Mouse (Mus musculus): ENCODE measurements at regions not wholly inside any gene's neighbourhood (a gene's known extent, or its start where the extent isn't known, plus 50 kb on each side); places are given as distances from the start of the nearest gene placed in this dataset.
A peak's percentile ranks its signal among the peaks of the same experiment; 100 is the strongest.

DNA sequence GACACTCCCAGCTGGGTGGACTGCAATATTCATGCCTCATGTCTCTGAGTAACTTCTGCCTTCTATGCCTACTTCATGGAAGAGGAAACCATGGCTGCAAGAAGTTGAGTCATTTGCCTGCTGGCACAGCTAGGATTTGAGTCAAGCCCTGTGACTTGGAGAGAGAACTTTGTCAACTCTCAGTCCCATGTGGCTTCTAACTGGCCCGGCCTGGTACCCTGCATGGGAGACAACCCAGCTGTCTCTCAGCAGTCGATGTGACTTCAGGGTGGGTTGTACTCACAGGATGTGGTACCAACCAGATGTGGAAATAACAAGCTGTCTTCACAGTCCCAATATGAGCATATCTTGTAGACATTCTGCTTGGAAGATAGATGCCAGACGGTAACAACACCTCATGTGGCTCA, 118.6 kb downstream of the 1810010D01Rik start:
- no peaks in the 10 kb centered on the region for H3K79me2 ChIP-seq (ENCODE audit: inconsistent target)
- no peaks in the 10 kb centered on the region for H3K36me3 ChIP-seq (ENCODE audit: inconsistent target)
- H3K4me3 ChIP-seq (ENCODE audit: inconsistent target), result no peak overlapping the region
- WGBS (ENCODE audit: missing documents), result 17% methylated on average over 3 of the region's 3 CpGs
- peak overlapping the region; percentile 88 for H3K27ac ChIP-seq

DNA sequence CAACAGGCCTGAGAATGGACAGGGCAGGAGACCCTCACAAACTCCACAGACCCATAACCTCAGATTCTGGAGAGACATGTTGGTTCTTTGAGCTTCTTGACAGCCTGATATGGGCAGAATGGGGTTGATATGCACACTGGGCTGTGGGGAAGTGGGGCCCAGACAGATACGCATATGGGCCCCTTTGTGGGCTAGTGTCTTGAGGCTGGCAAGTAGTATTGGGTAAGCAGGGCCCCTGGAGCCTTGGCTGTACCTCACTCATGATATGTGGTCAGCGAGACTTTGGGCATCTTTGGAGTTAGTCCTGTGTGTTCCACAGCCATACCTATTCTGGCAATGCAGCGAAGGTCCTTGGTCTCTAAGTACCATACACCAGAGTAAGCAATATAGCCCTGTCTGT, 119.3 kb downstream of the 1810010D01Rik start:
- H3K27ac ChIP-seq, result peak overlapping the region; percentile 88
- no peaks in the 10 kb centered on the region for H3K79me2 ChIP-seq (ENCODE audit: inconsistent target)
- H3K4me3 ChIP-seq (ENCODE audit: inconsistent target), result no peak overlapping the region
- WGBS (ENCODE audit: missing documents), result 69% methylated on average over 3 of the region's 3 CpGs
- no peaks in the 10 kb centered on the region for H3K36me3 ChIP-seq (ENCODE audit: inconsistent target)

DNA sequence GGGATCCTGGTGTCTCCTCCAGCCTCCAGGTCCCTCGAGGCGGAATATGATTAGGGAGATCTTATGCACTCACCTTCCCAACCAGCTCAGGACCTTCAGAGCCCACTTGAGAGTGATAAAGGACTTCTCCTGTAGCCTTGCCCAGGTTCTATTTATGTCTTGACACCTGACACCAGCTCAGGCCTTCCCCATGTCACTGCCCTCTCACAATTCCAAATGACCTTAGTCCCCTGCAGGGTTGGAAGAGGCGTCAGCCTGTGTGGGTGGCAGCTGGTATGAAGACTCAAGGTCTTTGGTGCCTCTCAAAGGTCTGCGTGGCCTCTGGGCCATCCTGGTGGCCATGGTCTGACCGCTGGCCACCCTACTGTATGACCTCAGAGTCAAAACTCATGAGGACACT, 120.1 kb downstream of the 1810010D01Rik start:
- 98% methylated on average over 5 of the region's 5 CpGs for WGBS (ENCODE audit: missing documents)
- Histone ChIP-seq H3K79me2 (ENCODE audit: inconsistent target) (no peaks in the 10 kb centered on the region), H3K36me3 (ENCODE audit: inconsistent target) (no peaks in the 10 kb centered on the region)

DNA sequence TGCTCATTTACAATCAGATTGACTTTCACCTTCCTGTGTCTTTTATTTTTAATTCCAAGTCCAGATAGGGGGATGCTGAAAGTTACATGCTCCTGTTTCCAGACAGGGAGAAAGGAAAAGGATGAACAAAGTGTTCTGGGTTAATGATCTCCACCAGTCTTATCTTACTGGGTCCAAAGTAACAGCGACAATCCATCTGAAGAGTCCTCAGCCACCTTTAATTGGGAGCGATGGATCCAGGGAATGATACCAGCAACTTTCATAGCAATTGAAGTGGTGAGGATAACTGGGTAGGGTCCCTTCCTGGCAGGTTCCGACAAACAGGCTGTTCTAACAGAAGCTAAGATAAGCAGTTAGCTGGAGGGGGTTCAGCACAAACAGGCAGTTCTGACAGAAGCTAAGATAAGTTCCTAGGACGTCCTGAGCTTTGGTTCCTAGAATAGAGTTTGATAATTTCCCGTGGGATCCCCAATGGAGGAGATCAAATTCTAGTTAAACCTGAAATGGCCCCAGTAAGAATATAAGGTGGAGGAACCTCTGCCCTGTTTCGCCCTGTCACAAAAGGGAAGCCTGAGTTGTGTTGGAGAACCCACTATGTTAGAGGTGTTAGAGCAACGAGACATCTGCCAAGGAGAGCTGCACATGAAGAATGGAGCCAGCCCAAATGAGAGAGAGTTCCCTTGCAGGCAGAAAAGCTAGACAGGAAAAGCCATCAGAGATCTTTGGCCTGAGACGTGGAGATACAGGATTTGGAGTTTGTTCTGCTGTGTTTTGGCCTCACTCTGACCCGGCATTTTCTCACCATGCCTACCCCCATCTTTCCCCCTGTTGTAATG, 124.8 kb downstream of the 1810010D01Rik start:
- Histone ChIP-seq H3K36me3 (ENCODE audit: inconsistent target) (no peaks in the 10 kb centered on the region), H3K79me2 (ENCODE audit: inconsistent target) (no peaks in the 10 kb centered on the region), H3K27ac (no peak overlapping the region), H3K4me3 (ENCODE audit: inconsistent target) (no peak overlapping the region)
- 86% methylated on average over 9 of the region's 9 CpGs for WGBS (ENCODE audit: missing documents)

More for the DNA sequence above, 120.1 kb downstream of the 1810010D01Rik start:
- H3K4me3 ChIP-seq (ENCODE audit: inconsistent target), result no peak overlapping the region
- H3K27ac ChIP-seq, result no peak overlapping the region; the same call in 1 of the 2 replicates

DNA sequence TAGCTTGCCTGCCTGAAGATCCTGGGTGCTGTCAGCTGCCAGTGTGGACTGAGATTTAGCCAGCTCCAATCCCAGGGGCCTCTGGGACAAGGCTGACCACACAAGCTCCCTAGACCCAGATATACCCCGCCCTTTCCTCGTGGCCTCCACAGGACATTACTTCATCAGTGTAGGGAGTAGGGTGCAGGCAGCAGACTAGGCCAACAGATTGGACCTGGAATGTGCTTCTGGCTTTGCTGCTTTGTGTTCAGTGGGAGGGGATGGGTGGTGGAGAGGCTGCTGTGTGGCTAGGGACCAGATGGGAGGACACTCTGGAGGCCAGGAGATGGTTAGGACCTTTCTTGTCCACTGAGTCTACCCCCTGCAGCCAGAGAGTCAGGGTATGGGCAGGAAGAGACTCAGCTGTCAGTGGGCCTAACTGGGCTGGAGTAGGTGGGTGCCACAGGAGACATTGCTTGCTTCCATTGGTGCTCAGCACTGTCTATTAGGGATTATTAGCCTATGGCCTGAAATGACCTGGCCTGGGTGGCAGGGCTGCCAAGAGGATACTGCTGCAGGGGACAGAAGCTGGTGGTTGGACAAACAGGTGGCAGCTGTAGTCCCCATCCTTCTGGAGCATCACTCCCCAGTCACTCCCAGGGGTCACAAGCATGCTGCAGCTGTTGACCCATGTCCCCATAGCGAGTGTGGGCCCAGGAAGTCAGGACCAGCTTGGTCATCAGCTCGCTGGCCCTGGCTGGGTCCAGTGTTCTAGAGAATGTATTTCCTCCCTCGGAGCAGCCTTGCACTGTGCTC, 132.5 kb upstream of the Ccnd1 start:
- WGBS (ENCODE audit: missing documents), result 82% methylated on average over 5 of the region's 5 CpGs
- no peak overlapping the region for H3K4me3 ChIP-seq (ENCODE audit: inconsistent target)
- H3K27ac ChIP-seq, result no peak overlapping the region
- no peaks in the 10 kb centered on the region for H3K36me3 ChIP-seq (ENCODE audit: inconsistent target)
- H3K79me2 ChIP-seq (ENCODE audit: inconsistent target), result no peaks in the 10 kb centered on the region

DNA sequence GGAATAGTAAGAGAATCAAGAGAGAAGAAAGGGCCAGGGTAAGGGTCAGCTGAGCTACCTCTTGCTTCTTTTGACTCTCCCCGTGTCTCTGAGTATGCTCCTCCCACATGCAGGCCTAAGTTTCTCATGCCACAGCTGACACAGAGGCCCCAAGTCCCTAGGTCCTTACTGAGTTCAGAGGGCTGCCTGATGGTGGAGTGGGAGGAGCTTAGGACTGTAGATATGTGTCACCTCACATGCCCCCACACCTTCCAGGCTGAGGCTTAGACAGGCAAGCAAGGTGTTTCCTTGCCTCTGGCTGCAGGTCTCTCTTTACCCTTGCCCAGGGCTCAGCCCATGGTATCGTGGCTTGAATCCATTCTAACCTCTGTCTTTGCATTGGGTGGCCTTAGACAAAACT, 131.8 kb upstream of the Ccnd1 start:
- WGBS (ENCODE audit: missing documents), result 93% methylated on average over 2 of the region's 2 CpGs
- no peak overlapping the region for H3K27ac ChIP-seq
- no peaks in the 10 kb centered on the region for H3K36me3 ChIP-seq (ENCODE audit: inconsistent target)
- H3K4me3 ChIP-seq (ENCODE audit: inconsistent target), result no peak overlapping the region
- no peaks in the 10 kb centered on the region for H3K79me2 ChIP-seq (ENCODE audit: inconsistent target)

DNA sequence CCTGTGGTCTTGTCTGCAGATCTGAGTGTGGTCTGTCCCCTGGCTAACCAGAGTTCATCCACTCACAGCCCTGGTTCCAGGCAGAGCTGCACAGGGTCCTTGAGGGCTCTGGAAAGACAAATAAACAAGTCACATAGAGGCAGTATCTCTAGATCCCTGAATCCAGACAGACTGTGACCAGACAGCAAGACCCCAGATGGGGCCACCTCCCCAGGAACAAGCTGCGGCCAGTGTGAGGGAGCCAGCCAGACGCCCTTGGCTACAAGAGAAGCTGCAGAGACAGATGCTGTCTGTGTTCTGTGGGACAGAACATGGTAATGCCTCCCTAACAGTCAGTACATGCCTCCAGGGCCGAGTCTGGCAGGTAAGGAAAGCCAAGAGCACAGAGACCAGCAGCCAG, 127.6 kb upstream of the Ccnd1 start:
- no peak overlapping the region for H3K27ac ChIP-seq
- H3K36me3 ChIP-seq (ENCODE audit: inconsistent target), result no peaks in the 10 kb centered on the region
- WGBS (ENCODE audit: missing documents), result 87% methylated on average over 3 of the region's 3 CpGs
- no peak overlapping the region for H3K4me3 ChIP-seq (ENCODE audit: inconsistent target)
- H3K79me2 ChIP-seq (ENCODE audit: inconsistent target), result no peaks in the 10 kb centered on the region

DNA sequence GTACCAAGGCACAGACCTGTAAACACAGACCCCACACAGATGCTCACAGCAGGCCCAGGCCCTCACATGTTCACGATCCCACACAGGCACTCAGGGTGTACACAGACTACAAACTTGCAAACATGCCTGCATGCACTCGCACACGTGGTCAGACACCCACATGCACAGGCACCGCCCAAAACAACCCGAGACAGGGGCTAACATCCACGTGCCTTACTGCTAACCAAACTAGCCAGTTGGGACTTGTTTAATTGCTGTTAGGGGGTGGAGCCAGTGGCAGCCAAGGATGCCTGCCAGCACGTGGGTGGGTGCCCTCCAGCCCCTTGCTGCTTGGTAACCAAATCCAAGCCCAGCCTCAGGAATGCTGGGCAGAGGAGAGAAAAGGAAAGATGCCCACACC, 116.6 kb upstream of the Ccnd1 start:
- Histone ChIP-seq H3K4me3 (ENCODE audit: inconsistent target) (no peak overlapping the region), H3K36me3 (ENCODE audit: inconsistent target) (no peaks in the 10 kb centered on the region), H3K27ac (no peak overlapping the region), H3K79me2 (ENCODE audit: inconsistent target) (no peaks in the 10 kb centered on the region)
- 90% methylated on average over 7 of the region's 7 CpGs for WGBS (ENCODE audit: missing documents)

DNA sequence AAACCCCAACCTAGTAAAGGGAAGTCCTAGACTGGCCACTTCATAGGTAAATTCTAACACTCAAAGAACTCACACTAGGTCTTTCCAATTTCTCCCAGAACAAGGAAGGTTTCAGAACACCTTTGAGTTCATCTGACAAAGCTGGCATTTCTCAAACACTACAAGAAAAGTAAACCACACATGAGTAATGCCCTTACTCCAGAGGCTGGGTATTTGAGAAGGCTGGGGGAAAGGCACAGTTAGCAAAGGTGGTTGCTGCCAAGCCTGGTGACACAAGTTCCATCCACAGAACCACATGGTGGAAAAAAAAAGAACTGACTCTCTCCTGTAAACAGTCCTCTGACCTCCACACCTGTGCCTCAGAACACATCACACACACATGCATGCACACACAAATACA, 111.9 kb upstream of the Ccnd1 start:
- H3K79me2 ChIP-seq (ENCODE audit: inconsistent target), result no peaks in the 10 kb centered on the region
- H3K4me3 ChIP-seq (ENCODE audit: inconsistent target), result no peak overlapping the region
- H3K27ac ChIP-seq, result no peak overlapping the region
- no peaks in the 10 kb centered on the region for H3K36me3 ChIP-seq (ENCODE audit: inconsistent target)

DNA sequence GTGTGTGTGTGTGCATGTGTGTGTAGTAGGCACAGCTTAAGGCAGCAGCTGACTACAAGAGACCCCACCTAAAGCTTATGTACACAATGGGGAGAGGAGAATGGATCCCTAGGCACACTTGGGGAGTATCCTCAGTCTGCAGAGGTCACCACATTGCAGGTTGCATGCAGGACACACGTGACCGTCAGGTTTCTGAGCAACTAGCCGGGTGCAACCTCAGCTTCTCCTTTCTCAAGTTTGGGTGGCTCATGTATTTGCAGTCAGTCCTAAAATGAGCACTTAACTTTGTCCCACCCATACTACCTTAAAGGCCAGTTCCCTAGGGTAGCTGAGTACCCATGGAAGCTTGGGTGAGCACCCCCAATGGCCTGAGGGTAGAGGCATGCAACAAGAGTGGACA, 111.0 kb upstream of the Ccnd1 start:
- H3K27ac ChIP-seq, result peak overlapping the region; percentile 84
- WGBS (ENCODE audit: missing documents), result 27% methylated on average over 3 of the region's 3 CpGs
- H3K79me2 ChIP-seq (ENCODE audit: inconsistent target), result no peaks in the 10 kb centered on the region
- no peaks in the 10 kb centered on the region for H3K36me3 ChIP-seq (ENCODE audit: inconsistent target)
- H3K4me3 ChIP-seq (ENCODE audit: inconsistent target), result no peak overlapping the region

DNA sequence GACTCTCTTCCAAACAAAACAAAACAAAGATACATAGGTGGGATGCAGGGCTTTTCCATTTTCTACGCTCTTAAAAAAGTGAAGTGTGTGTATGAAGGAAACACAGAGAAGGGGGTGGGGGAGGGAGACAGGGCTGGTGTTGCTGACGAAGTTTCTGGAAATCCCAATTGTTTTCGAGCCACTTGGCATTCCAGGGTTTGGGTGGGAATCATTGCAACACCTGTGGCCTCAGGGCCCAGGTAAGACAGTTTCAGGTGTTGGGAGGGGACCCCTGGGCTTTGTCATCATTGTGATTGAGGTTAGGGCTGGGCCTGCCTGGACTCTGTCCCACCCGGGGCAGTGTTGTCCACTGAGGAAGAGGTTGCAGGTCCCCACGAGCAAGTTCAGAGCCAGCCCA, 108.8 kb upstream of the Ccnd1 start:
- Histone ChIP-seq H3K4me3 (ENCODE audit: inconsistent target) (no peak overlapping the region), H3K36me3 (ENCODE audit: inconsistent target) (no peaks in the 10 kb centered on the region), H3K27ac (peak overlapping the region; percentile 84), H3K79me2 (ENCODE audit: inconsistent target) (no peaks in the 10 kb centered on the region)
- WGBS (ENCODE audit: missing documents), result 68% methylated on average over 5 of the region's 5 CpGs

DNA sequence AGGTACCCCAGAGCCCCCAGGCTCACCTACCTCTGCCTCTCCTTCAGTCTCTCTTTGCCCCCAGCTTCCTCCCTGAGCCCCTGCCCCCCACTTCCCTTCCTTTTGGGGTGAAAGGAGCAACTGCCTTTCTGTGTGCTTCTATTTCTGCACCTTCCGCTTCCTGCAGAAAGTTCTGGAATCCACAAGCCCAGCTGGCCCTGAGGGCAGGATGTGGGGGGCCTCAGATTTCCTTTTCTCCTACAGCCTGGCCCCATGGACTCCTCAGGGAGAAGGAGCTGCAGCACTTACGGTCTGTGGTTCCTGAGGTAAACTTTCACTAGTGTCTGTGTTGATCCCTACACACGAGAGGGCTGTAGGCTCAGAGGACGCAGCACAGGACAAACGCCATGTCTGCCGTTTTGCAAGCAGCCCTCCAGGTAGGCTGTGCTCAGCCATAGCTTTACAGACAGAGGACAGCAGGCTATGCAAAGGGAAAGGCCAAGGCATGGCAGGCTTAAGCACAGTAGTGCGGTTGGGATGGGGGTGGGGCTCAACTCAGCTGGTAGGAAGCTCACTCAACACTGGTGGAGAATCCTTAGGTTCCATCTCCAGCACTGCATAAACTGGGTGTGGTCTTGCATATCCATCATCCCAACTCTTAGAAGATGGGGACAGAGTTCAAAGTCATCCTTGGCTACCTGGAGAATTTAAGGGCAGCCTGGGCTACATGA, 108.2 kb upstream of the Ccnd1 start:
- H3K36me3 ChIP-seq (ENCODE audit: inconsistent target), result no peaks in the 10 kb centered on the region
- 17% methylated on average over 7 of the region's 7 CpGs for WGBS (ENCODE audit: missing documents)
- no peak overlapping the region for H3K4me3 ChIP-seq (ENCODE audit: inconsistent target)
- peak overlapping the region; percentile 84 for H3K27ac ChIP-seq
- no peaks in the 10 kb centered on the region for H3K79me2 ChIP-seq (ENCODE audit: inconsistent target)

DNA sequence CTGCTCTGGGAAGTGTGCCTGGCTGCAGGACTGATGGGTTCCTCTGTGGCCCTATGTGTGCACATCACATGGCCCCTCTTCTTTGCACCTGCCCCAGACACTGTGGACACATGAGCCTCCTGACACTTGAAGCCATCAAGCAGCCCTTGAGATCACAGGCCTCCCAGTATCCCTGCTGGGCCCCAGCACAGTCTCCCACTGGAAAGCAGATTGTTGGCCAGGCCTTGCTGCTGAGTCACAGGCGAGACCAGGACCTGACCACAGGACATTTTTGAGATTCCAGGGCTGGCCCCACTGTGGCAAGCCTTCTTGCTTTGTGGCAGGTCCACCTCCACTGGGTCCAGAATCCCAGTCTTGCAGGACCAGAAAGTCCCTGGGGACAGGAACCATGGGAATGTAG, 105.5 kb upstream of the Ccnd1 start:
- Histone ChIP-seq H3K27ac (no peak overlapping the region), H3K36me3 (ENCODE audit: inconsistent target) (no peaks in the 10 kb centered on the region), H3K79me2 (ENCODE audit: inconsistent target) (no peaks in the 10 kb centered on the region), H3K4me3 (ENCODE audit: inconsistent target) (no peak overlapping the region)
- WGBS (ENCODE audit: missing documents), result 91% methylated on average over 1 of the region's 1 CpGs

DNA sequence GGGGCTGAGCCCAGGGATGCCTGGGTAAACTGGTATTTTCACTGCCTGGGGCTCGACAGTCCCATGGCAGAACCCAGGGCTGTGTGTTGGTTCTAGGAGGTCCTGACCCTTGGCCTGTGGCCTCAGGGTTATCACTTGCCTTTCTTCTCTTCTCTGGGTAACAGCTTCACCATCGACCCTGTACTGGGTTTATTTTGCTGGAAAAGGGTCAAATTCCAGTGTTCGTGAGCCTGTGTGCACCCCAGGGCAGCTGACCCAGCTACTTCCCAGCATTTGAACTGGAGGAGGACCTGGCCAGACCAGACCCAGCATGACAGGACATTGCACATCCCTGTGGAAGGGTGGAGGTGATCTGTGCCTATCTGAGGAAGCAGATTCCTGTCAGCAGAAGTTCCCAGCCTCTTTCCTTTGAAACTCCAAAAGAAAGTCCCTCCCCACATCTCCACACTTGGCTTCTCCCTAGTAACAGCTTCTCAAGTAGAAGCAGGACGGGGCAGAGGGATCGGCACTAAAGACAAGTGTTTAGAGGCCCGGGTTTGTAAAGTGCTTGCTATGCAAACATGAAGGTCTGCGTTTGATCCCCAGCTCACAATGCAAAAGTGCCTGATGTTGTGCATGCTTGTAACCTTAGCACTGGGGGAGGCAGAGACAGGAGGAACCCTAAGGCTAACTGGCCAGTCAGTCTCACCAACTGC, 103.9 kb upstream of the Ccnd1 start:
- 95% methylated on average over 7 of the region's 7 CpGs for WGBS (ENCODE audit: missing documents)
- no peak overlapping the region for H3K27ac ChIP-seq
- H3K36me3 ChIP-seq (ENCODE audit: inconsistent target), result no peaks in the 10 kb centered on the region
- no peaks in the 10 kb centered on the region for H3K79me2 ChIP-seq (ENCODE audit: inconsistent target)
- no peak overlapping the region for H3K4me3 ChIP-seq (ENCODE audit: inconsistent target)
